Mouse (Mus musculus) pancreas, adult 10 weeks (tissue): ENCODE measurements around the gene Tcstv1. TPM values are rescaled to one million over a fixed set of nuclear protein-coding genes. Genes with fewer than 3 reads are reported as not detected.

Source experiments
- polyA plus RNA-seq: library from polyadenylated mRNA; stranded (reverse); fragments of 350-450 nt; fragmentation: Illumina TruSeq; extraction: RNeasy Lipid Tissue Mini Kit (QIAGEN cat#74804); gene quantifications from one replicate; pipeline ENCODE4 v1.2.3, GENCODE M21; 2015; ENCODE audit warnings: low read depth, low replicate concordance; ENCODE audit not compliant: insufficient read depth

Gene Tcstv1
- polyA plus RNA-seq: not detected

DNA sequence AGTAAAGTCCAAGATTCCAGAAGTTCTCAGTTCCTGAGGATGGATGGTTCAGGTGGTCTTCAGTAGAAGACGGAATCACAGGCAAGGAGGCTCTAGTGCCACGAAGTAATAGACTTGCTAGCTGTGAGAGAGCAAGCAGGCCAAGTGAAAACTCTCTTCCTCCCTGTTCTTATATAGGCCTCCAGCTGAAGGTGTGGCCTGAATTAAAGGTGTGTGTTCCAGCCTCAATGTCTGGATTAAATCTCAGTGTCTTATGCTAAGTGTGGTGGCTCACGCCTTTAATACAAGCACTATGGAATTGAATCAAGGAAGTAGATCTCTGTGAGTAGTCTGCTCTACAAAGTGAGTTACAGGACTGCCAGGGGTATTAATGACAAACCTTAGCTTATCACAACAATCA lies at the start of gene Tcstv1:
Tcstv1 (minus strand) TSS at position 101 of the 400 bp plus-strand sequence.

DNA sequence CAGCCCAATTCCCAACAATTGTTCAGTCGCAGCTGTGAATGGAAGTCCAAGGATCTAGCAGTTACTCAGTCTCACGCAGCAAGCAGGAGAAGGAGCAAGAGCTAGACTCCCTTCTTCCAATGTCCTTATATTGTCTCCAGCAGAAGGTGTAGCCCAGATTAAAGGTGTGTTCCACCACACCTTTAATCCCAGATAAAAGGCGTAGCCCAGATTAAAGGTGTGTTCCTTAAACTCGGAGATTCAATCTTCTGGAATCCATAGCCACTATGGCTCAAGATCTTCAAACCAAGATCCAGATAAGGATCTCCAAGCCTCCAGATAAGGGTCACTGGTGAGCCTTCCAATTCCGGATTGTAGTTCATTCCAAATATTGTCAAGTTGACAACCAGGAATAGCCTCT lies 34.6 kb upstream of the Tcstv1 start, which contains the start of gene Gm21761:
Gm21761 (minus strand) TSS at position 101 of the 400 bp plus-strand sequence.

Other genes starting within 250 kb of the Tcstv1 start
- gene Hmgcs1, start 204.4 kb downstream of the Tcstv1 start, polyA plus RNA-seq: 9.8 TPM
- 0.31 TPM for gene Nim1k, start 138.9 kb downstream of the Tcstv1 start, polyA plus RNA-seq
- 5.7 TPM for gene Zfp131, start 103.9 kb downstream of the Tcstv1 start, polyA plus RNA-seq
- gene AF067063, start 64.6 kb downstream of the Tcstv1 start, polyA plus RNA-seq: not detected
- not detected for gene D13Ertd608e, start 58.8 kb downstream of the Tcstv1 start, polyA plus RNA-seq
- not detected for gene Gm21761, start 34.5 kb upstream of the Tcstv1 start, polyA plus RNA-seq
- gene B020031M17Rik, start 56.0 kb upstream of the Tcstv1 start, polyA plus RNA-seq: not detected
- not detected for gene Gm36079, start 132.2 kb upstream of the Tcstv1 start, polyA plus RNA-seq
- 0.96 TPM for gene Gm21188, start 157.4 kb upstream of the Tcstv1 start, polyA plus RNA-seq
- not detected for gene Gm20767, start 245.5 kb upstream of the Tcstv1 start, polyA plus RNA-seq